Mouse (Mus musculus) cerebellum, adult 9-11 months (tissue): ENCODE measurements at regions not wholly inside any gene's neighbourhood (a gene's known extent, or its start where the extent isn't known, plus 50 kb on each side); places are given as distances from the start of the nearest gene placed in this dataset.
A peak's percentile ranks its signal among the peaks of the same experiment; 100 is the strongest.

Experiments
- DNase-seq: peaks from one replicate; pipeline ENCODE4 v3.0.0; 2022

DNA sequence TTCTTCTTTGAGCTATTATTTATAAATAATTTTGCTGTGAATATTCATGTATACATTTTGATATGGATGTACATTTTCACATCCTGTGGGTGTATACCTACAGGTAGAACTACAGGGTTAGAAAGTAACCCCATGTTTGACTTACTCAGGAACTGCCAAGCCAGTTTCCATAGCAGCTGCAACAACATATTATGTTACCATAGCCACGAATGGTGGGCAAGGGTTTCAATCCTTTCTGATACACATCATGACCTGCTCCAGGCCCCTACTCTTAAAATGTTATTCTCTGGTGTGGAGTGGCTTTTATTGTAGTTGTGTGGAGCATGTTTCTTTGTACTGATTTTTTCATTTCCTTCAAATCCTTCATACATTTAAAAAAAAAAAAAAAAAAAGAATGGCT, 168.9 kb downstream of the Zfp36l2 start:
- no peak for DNase-seq

DNA sequence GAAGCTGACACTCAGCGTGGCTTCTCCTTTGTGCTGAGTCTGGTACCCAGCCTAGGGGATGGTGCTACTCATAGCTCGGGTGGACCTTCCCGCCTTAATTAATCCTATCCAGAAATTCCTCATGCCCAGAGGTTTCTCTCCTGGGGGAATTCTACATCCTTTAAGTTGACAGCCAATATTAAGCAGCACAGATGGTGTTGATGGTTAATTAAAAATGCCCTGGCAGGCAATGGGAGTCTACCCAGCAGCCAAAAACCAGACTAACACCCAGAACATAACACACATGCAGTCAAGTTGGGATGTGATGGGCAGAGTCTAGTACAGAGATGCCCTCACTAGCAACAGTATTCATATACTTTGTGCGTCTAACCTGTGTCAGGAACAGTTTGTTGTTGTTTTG, 169.9 kb downstream of the Zfp36l2 start:
- DNase-seq: no peak

DNA sequence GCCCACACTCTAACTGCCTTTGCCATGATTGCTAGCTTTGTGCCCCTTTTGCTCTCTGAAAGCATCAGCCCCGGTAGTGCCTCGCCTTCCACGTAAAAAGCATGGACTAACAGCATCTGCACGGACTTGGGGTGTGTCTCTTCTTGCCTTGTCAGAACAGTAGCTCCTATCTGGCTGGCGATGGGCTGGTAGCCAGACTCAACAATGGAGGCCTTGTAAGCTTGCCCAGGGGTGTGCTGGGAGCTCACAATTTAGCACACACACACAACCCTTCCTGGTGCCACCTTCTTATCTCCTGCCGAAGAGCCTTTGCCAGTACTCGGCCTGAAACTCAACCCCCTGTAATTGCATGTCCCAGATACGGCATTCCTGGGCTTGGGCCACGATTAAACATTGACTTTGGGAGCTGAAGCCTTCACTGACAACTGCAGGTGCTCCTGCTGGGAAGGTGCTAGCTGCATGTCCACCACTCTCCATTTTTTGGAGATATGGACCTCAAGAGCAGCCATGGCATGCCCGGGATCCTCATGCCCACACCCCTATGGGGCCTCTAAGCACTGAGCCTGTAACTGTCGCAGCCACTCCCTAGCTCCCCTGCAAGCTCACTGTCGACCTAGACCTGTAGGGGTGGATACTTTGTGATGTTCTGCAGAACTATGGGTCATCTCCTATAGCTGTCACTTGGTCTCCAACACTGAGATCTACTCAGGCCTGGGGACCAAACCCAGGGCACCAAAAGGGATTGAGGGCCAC, 166.7 kb upstream of the Haao start:
- no peak for DNase-seq

DNA sequence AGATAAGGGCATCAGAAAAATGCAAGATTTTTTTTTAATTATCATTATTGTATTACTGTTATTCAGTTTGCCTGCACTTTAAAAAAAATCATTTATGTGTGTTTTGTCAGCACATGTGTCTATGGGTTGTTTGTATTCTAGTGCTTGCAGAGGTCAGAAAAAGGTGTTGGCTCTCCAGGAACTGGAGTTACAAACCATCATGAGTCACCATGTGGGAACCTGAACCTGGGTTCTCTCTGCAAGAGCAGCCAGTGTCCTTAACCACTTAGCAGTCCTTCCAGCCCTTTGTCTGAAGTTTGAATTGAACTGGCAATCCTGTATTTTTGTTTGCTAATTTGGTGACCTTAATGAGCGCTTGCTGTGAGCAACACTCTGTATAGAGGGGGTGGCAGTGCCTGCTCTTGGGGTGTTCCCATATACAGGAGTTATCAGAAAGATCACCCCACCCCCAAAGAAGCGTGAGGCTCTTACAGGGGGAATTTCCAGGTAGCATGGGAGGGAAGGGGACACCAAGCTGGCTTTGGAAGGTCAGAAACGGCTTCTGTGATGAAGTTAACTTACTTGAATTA, 162.8 kb upstream of the Haao start:
- no peak for DNase-seq

DNA sequence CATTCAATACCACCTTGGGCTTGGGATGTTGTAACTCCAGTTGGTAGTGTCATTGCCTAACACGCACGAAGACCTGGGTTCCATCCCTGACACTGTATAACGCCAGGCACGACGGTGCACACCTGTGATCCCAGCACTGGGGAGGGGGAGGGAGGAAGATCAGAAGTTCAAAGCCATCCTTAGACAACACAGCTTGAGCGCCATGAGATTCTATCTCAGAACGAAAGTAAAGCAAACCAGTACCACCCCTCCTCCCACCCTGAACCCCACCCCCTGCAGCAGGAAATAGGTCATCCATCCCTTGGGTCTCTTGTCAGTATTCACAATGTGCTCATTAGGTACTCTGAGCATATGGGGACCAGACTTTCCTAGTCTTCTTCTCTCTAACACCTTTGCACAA, 162.2 kb upstream of the Haao start:
- no peak for DNase-seq

DNA sequence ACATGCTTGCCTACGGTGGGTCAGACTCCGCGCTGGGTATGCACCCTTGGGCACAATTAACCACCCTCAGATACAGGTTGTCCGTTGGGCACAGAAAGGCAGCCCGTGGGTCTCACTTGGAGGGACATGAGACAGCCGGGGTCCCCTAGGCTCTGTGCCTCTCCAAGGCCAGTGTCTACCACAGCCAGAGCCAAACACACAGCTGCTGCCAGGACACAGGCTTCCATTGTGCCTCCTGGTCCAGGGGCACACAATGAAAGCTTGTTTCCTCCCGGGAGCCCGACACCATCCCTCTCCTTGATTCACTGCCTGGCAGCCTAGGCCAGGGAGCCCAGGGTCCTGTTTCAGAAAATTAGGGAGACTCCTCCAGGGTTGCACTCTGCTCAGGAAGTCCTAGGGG, 161.4 kb upstream of the Haao start:
- peak; percentile 36 for DNase-seq

DNA sequence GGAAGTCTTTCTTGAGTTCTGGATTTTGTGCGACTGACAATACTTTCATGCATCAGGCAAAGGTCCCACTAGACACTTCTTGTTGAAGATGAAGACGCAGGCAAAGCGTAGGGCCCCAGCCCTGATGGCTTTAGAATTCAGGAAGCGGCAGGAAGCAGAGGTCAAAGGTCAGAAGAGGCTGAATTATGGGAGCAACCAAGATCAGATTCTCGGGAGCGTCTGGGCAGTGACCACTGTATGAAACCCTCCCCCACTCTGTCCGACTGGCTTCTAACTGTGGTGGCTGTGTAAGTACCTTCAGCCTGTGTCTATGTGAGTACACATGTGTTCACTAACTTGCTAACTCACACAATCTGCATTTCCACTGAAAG, 160.9 kb upstream of the Haao start:
- DNase-seq: no peak

DNA sequence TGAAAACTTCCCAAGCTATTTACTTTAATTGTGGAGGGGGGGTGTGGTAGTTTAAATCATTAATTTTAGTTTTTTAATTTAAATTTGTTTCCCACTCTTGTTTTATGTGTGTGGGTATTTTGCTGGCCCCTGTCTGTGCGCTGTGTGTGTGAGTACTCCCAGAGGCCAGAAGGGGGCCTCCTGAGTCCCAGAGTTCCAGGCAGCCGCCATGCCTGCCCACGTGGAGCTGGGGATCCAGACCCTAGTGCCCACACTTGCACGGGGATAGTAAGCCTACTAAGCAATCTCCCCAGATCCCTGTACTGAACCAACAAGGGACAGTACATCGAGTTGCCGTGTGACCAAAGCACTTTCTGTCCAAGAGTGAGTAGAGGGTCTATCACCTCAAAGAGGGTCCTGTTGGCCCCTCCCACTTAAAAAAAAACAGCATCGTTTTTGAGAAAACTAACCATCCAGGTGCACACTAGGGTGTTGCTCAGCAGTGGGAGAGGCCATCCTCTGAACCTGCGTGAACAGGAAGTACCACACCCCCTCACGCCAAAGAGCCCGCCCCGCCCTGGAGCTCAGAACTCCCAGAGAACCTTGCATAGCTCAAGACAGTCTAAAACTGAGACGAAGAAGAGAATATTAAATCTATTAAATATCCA, 160.4 kb upstream of the Haao start:
- DNase-seq: no peak

DNA sequence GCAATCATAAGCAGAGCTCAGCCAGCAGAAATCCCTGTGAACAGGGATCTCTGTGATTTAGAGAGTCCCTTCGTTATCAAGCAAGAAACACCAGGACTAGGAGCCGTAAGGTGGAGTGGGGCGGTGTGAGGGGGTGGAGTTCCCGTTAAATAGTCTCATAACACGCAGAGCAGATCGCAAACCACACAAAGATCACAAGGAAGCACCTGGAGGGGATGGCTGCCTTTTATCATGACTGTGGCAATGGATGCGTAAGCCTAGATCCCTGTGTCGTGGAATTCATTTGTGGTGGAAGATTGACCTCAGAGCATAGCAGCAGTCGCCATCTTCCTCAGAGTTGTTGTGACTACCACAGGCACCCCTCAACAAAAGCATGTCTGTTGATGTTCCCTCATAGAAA, 159.0 kb upstream of the Haao start:
- DNase-seq: no peak

DNA sequence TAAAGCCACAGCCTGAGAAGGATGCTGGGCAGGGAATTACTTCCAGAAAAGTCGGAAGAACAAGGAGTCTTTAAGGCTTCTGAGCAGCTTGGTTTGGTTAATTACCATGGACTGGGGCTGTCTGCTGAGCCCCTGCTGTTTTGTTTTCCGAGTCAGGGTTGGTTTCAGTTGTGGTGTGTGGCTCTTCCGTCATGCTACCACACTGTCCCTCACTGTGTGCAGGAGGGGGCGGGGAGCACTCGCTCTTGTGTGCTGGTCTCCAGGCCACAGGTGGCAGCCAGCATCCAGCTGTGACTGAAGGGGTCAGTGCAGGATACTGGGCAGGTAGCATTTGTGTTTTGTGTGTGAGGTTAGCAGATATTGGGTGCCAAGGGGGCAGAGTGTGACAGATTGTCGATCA, 156.5 kb upstream of the Haao start:
- DNase-seq: no peak

DNA sequence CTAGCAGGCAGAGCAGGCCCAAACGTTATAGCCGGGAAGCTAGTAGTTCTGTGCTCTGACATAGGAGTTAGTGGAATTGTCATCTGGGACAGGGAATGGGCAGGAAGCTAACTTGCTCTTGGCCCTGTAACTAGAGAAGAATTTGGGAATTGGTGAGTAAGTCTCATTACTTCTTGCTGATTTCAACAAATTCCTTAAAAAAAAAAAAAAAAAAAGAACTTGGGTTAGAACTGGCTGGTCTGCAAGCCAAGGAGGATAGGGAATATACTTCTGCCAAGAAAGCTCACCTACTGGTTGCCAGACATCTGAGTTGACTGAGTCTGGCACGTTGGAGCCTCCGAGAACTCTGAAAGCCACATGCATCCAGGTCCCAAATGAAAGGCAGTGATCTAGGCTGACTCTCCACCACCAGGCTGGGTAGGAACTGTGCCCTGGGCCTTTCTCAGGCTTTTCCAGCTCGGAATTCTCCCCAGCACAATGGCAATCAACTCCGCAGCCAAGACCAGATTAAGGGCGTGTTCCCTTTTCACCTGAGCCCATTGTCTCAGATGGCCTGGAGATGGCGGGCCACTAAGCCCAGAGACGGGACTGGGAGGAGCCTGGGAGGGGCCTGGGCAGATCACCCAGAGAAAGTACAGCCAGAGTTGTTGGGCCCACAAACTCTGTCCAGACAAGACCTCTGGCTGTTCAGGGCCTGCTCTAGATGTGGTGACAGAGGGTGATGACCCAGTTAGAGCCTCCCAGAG, 155.9 kb upstream of the Haao start:
- DNase-seq: no peak

DNA sequence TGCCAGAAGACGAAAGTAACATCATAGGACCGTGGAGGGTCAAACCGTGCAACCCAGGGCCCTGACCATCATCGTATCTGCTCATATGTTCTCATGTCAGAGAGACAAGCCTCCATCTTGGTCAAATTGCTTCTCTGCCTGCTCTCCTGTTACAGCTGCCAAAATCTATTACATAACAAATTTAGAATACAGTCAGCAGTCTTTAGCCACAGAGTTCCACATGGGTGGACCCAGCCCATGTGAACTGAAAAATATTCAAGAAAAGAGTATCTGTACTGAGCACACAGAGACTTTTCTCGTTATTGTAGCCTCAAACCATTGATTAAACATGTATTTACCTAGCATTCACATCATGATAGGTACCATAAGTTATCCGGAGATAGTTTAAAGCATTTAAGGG, 155.2 kb upstream of the Haao start:
- no peak for DNase-seq

DNA sequence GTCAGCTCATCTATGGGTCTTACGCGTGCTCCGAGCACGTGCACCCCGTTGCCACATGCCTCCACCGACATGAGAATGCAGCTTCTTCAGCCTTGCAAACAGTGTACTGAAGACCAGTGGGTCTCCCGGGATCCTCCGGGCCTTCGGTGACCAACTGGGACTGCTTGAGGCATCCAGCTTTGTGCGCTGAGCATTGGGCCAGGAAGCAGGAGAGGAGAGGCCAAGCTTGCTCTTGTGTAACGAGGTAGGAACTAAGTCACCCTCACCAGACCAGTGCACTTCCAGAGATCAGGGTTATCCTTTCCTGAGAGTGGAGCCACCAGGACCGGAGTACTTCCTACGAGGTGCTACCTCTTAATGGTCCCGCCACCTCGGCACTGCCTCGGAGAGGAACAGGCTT, 154.6 kb upstream of the Haao start:
- no peak for DNase-seq

DNA sequence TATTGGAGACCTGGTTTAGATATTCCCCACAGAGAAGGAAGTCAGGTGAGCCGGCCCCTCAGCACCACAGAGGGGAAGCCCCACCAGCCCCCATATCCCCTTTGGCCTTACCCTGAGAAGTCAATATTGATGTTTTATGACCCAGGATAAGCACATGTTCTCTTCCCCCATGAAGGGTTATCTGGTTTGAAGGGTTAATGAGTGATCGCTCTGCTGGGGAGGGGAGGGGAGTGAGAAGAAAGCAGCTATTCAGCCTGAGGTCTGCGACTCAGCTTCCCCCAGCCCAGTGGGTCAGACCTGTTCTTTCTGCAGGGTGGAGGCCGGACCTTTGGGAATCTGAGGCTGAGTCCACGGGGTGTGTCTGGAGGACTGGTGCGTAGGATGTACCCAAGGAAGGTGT, 152.4 kb upstream of the Haao start:
- DNase-seq: no peak

DNA sequence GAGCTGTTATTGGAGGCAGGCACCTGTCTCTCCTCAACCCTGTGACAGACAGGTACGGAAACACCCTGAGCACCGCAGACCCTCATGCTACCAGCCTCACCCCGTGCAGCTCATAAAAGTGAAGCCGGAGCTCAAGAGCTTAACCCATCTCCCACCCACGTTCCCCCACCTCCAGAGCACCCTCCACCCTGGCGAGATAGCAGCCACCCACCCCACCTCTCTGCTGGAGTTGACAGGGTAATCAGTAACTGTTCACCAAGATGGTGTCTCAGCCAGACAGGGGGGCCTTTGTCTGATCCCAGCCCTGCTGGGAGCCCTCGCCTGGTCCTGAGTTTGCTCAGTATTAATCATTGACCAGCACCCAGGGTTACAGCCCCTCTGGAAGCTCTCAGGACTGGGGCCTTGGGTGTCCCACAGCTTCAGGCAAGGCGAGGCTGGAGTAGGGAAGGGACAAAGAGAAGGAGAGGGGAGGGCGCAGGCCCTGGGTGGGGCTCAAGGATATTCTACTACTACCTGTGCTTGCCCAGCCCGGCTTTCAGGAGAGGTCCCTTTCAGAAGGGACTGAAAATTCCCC, 151.3 kb upstream of the Haao start:
- no peak for DNase-seq

DNA sequence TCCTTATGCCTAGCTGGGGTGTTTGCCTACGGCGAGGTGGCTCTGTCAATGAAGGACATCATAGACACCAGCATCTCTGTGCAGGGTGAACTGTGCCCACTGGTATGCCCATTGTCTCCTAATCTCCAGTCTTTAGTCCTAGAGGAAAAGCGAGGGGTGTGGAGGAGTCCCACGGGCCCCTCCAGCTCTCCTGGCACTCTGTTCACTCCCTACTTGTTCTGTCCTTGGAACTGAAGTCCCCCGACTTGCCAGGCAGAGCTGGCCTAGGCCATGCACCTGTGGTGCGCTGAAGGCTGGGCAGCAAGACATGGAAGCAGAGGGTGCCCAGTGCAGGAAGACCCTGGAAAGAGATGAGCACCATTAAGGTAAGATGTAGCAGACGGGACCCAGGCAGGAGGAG, 150.6 kb upstream of the Haao start:
- no peak for DNase-seq

DNA sequence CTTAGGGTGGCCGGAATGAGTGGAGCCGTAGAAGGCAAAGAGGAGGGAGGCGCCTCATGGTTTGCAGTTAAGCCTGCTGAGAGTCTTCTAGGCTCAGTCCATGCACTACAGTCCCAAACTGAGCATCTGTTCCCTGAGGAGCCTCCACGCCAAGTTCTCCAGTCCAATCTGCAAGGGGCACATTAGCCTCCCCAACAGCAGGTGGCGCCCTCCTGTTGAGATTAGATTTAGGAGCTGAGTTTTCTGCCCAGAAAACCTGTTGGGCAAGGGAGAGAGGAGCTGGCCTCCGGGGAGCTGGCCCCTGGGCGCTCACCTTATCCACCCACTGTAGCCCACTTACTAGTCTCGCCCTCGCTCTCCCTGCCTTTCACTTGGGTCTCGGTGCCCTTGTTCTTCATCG, 150.0 kb upstream of the Haao start:
- DNase-seq: no peak

DNA sequence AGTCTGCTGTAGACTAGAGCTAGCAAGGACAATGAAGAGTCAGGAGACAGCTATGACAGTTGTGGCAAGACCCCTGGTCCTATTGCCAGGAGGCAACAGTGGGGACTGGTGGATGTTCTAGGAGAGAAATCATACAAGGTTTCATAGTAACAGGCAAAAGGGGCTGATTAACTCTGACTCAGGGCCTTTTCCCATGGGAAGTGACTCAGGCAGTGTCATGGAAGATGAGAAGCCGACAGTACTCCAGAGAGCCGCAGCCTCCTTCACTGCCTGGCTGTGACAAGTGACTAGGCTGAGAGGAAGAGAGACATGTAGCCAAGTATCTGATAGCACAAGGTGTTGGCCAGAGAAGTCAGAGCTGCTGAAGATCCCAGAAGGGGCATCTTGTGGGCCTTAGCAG, 145.3 kb upstream of the Haao start:
- DNase-seq: no peak

DNA sequence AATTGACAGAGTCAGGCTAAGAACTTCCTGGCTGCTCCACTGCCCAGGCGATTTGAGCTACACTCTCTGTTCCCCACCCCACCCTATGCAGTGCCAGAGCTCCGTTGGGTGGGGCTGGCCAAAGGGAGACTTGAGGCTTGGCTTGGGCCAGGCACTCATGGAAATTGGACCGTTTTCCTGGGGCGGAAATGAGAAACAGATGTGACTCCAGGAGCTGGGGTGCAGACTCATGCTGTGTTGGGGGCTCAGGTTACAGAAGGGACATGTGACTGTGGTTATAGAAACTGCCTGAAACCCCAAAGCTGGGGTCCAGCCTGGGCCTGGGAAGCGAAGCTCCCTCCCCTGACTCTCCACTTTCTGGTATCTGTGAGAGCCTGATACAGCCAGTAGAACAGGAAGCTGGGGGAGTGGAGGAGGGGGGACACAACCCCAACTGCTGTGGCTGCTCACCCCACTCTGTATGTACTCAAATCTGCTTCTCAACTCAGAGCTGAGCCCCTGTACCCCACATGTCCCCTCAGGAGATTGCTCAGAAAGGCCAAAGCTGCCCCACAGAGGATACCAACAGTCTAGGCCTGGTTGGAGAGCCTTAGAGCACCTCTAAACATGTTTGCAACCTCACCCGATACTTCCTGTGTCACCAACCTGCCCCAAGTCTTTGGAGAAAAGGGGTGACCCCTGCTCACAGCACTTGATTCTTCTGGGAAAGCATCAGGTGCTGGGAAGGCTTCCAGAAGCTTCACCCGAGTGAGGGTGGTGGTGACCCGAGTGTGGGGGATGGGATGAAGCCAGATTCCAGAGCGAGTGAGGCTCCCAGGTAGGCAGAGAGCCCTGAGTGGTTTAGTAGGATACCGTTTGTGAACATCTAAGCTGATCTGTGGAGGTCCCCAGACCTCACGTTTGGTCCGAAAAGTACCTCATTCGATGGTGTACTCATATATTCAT, 142.9 kb upstream of the Haao start:
- no peak for DNase-seq

DNA sequence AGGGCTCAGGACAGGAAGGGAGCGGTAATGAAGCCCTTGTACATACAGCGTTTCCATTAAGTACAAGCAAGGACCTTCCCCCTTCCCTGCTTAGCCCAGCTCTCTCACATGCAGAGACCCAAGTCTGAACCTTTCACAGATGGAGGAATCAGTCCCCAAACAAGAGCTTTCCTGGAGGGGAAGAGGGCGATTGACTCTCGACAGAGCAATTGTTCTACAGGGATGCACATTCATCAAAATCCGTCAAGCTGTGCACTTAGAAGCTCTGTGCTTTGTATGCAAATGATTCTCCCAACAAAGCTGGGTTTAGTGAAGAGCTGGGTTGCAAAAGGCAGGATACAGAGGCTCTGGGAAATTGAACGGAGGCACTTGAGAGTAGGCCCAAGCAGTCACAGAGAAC, 141.1 kb upstream of the Haao start:
- DNase-seq: no peak

DNA sequence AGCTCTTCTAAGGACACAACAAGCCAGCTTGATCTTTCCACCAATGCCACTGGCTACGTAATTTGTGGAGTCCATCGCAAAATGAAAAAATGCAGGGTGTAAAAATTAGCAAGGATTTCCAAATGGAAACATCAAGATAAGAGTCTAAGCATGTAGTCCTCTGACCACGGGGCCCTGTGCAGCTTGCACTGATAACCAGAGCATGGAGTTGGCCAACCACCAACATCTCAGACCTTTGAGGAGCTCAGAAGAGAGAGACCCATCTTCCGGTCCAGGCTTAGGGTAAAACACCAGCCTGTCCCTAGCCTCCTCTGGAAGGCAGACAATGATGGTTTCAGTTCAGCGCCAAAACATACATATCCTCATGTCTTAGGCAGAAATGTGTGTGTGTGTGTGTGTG, 140.4 kb upstream of the Haao start:
- DNase-seq: no peak

DNA sequence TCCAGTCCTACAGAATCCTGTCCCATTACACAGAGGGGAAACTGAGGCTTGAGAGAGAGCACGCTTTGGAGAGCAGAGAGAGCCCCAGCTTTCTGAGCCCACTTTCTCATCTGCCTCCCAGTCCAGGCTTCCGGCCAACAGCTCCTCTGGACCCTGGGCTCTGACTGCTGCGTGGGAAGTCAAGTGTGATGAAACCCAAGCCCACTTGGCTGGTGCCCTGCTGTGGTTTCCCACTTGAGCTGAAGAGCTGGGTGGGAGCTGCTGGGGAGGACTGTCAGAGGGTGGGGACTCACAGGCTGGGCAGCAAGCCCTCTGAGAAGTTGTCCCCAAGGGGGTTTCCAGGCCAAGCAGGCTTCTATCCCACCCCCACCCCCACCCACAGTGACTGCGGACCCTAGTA, 139.9 kb upstream of the Haao start:
- no peak for DNase-seq
